Mouse (Mus musculus) c-Kit-positive CD71-positive TER-119-negative erythroid progenitor cells, embryonic 14.5 days (primary cell): Measurements from ENCODE around the gene Cebpz.

Experiments
- DNase-seq: peaks from one replicate; pipeline ENCODE4 v3.0.0-alpha.2; 2013; ENCODE audit warnings: low read depth

Gene Cebpz

DNA sequence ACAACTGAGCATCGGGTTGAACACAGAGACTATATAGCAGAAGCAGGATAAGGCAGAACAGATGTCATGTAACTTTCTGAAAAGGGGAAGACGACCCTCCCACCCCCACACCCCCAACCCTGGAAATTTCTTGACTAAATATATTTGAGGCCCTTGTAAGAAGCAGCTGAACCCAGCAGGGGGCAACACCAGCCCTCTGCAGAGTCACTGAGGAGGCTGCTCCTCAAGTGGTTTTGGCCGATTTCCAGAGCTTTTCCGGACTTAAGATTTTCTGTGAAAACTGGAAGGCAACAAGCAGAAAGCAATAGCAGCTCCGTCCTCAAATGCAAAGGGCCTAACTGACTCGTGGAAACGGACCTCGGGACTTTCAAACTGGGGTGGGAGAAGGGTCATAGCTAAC is 41.5 kb downstream of the Cebpz start:
- no peak for DNase-seq

GRCm38 (mm10) chr17:78894991-78895390 is 41.9 kb downstream of the Cebpz start:
- no peak for DNase-seq

GRCm38 (mm10) chr17:78891020-78891419 is 45.8 kb downstream of the Cebpz start:
- no peak for DNase-seq

DNA sequence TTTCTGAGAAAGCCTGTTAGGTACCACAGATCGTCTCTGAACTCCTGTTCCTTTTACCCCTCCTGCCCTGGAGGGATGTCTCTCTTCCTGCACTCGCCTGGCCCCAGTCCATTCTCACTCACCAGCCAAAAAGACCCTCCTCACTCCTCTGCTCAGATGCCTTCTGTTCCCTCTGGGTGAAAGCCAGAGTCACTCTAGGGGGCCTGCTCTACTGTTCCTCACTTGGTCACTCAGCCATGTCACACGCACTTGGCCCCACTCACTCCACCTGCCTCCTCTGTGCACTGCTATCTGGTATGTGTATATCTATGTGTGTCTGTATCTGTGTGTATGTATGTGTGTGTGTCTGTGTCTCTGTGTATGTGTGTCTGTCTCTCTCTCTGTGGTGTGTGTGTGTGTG is 47.7 kb downstream of the Cebpz start:
- no peak for DNase-seq

- DNase-seq: no peak
These were observed 48.3 kb downstream of the Cebpz start for GRCm38 (mm10) chr17:78888554-78888953.

GRCm38 (mm10) chr17:78885286-78886065 is 51.4 kb downstream of the Cebpz start:
- DNase-seq: no peak

GRCm38 (mm10) chr17:78883291-78883690 is 53.6 kb downstream of the Cebpz start:
- no peak for DNase-seq

- peak; percentile 74 for DNase-seq
These were observed 54.3 kb downstream of the Cebpz start, which contains the start of gene Eif2ak2 for GRCm38 (mm10) chr17:78882401-78883112. Gene Eif2ak2 (minus strand): TSS chr17:78882573.

DNA sequence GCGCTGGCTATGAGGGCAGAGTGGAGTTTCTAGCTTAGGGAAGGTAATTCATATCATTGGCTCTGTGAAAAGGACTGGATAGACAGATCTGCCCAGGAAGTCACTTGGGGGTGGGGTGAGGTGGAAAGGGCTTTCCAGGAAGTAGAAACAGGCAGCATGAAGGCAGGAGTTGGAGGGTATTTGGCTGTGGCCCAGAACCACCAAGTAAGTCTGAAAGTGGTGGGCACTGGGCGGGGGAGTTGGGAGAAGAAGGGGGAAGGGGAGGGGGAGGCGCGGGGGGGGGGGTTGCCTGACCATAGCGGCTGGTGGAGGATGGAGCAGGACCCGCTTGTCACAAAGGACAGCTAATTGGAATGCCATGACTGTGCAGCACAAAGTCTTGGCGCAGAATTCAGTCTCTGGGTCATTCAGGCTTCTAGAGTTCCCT is 55.0 kb downstream of the Cebpz start:
- no peak for DNase-seq

- DNase-seq: no peak
These were observed 63.0 kb downstream of the Cebpz start for GRCm38 (mm10) chr17:78873886-78874285.
